ENCODE assay signal across 8 mouse cellular contexts in the genomic region with DNA sequence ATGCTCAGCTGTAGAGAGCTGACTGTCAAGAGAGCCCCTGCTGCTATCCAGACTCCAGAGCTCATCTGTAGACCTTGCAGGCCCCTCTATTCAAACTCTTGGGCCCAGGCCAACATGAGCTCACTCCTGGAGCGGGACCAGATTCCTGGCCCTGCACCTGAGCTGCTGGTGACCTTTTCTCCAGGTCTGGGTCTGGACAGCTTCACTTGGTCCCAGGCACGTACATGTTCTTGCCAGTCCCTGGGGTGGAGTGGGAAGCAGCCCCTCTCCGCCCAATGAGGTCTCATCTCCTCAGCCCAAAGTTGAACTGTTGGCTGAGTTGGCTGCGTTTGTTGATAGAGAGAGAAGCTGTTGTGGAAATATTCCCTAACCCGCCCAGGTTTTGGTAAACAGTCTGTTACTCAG. TPM values are rescaled to one million over a fixed set of nuclear protein-coding genes. Genes with fewer than 3 reads are reported as not detected.
A peak's percentile ranks its signal among the peaks of the same experiment; 100 is the strongest.
DNase-seq lines count a peak whose midpoint lies in the region; ATAC-seq and TF ChIP-seq lines count a peak whose summit lies in the region.

No protein-coding gene starts in this region.

- no peak overlapping the region for H3K9ac ChIP-seq in intestine, embryonic 14.5 days (ENCODE audit: low read length)

- no peak for ATAC-seq in cerebellum, adult (ENCODE audit: insufficient number of reproducible peaks, low FRiP score, low TSS enrichment)
- ATAC-seq in intestine, embryonic 14.5 days (replicated peaks; ENCODE audit: low FRiP score, low TSS enrichment, low read depth): peak; percentile 49

- no peak overlapping the region for H3ac ChIP-seq in myocyte (ENCODE audit: control insufficient read depth, insufficient read length)

- no peaks in the 10 kb centered on the region for H3K36me3 ChIP-seq in intestine, embryonic 14.5 days (ENCODE audit: control insufficient read depth, insufficient read depth, low read length)
- H3K36me3 ChIP-seq in myocyte (ENCODE audit: control insufficient read depth, insufficient read depth): no peaks in the 10 kb centered on the region

- intact Hi-C loops in gastrocnemius, postnatal 14 days (cut with DNase I; ENCODE audit: low total_unique reads): no loop called here

- no peak overlapping the region for H3K4me3 ChIP-seq in intestine, embryonic 14.5 days (ENCODE audit: low read depth, low read length)
- no peak overlapping the region for H3K4me3 ChIP-seq in myocyte

- H3K4me2 ChIP-seq in intestine, embryonic 14.5 days (ENCODE audit: low read length): no peak overlapping the region
- H3K4me2 ChIP-seq in myocyte (ENCODE audit: low read depth): peak overlapping the region; percentile 15

- no peaks in the 10 kb centered on the region for H3K9me3 ChIP-seq in intestine, embryonic 14.5 days (ENCODE audit: control insufficient read depth, low read length)

- H3K4me1 ChIP-seq in intestine, embryonic 14.5 days (replicated peaks; ENCODE audit: control insufficient read depth, insufficient read depth, low read length): peaks cover 72% of the 10 kb centered on the region

- TF ChIP-seq POLR2A in myocyte (IDR thresholded peaks at IDR 0.05; ENCODE audit: insufficient read length, low read depth): no peak

- 43% methylated on average over 5 of the region's 5 CpGs for WGBS in intestine, embryonic 14.5 days

- H3K27me3 ChIP-seq in intestine, embryonic 14.5 days (replicated peaks; ENCODE audit: control insufficient read depth, insufficient read depth, low read length): no peaks in the 10 kb centered on the region
- no peaks in the 10 kb centered on the region for H3K27me3 ChIP-seq in myocyte (ENCODE audit: control insufficient read depth, insufficient read depth, insufficient read length)

- peak overlapping the region; percentile 84 for H3K27ac ChIP-seq in intestine, embryonic 14.5 days (ENCODE audit: low read depth)

- H3K79me2 ChIP-seq in myocyte (ENCODE audit: control insufficient read depth, insufficient read depth): peaks cover 7% of the 10 kb centered on the region

- DNase-seq in cerebellum, adult 11 months: peak; percentile 64
- peak; percentile 66 for DNase-seq in Muller cell, postnatal 12 days (ENCODE audit: inconsistent ontology term)
- peak; percentile 69 for DNase-seq in gastrocnemius, postnatal 14 days
- DNase-seq in intestine, embryonic 14.5 days (ENCODE audit: low spot score): peak; percentile 87
- no peak for DNase-seq in thymus, postnatal 0 days (ENCODE audit: low spot score)
- DNase-seq in T-cell, adult 2 months (ENCODE audit: low spot score): no peak

TF ChIP-seq in myocyte, 11 proteins besides CTCF, POLR2A, EP300 and RAD21:
- no peak for TF ChIP-seq MAX (IDR thresholded peaks at IDR 0.05; ENCODE audit: low read depth)
- no peak for TF ChIP-seq POLR2AphosphoS2 (IDR thresholded peaks at IDR 0.05; ENCODE audit: insufficient read length, low read depth)
- no peak for TF ChIP-seq CEBPB (IDR thresholded peaks at IDR 0.05; ENCODE audit: insufficient read depth, poor library complexity, severe bottlenecking)
- TF ChIP-seq MYOG (IDR thresholded peaks at IDR 0.05; ENCODE audit: control insufficient read depth in 1 of 3, insufficient read depth in 1 of 3, insufficient read length in 2 of 3, low read depth in 2 of 3): no peak
- no peak for TF ChIP-seq TCF12 (IDR thresholded peaks at IDR 0.05; ENCODE audit: insufficient read depth, poor library complexity, severe bottlenecking)
- no peak for TF ChIP-seq SRF (IDR thresholded peaks at IDR 0.05; ENCODE audit: control insufficient read depth, insufficient read length, low read depth)
- no peak for TF ChIP-seq E2F4 (IDR thresholded peaks at IDR 0.05; ENCODE audit: insufficient read depth)
- no peak for TF ChIP-seq USF1 (IDR thresholded peaks at IDR 0.05; ENCODE audit: low read depth)
- no peak for TF ChIP-seq REST (IDR thresholded peaks at IDR 0.05; ENCODE audit: insufficient read depth, insufficient read length)
- no peak for TF ChIP-seq MYOD1 (IDR thresholded peaks at IDR 0.05; ENCODE audit: control insufficient read depth in 1 of 3, insufficient read length in 2 of 3, low read depth in 2 of 3)
- TF ChIP-seq TCF3 (IDR thresholded peaks at IDR 0.05; ENCODE audit: insufficient read length, low read depth): no peak

RNA-seq across cellular contexts. Expression of a gene that starts 45.3 kb away (rescaled TPM):
- 100 to 1,000 TPM; 127 to 132 TPM for total RNA-seq in gastrocnemius, postnatal 14 days (2021)
- 60.8 and 65.2 TPM in 2 replicates for polyA plus RNA-seq in intestine, embryonic 14.5 days (2014; fragmentation: Nextera tagmentation; extraction: Ambion mirVana)
- polyA plus RNA-seq in myocyte (2012; fragmentation: generic; extraction: Trizol): 319 TPM
- polyA plus RNA-seq in thymus, postnatal 0 days (2015; fragmentation: Nextera tagmentation; extraction: Ambion mirVana): 90.0 and 95.0 TPM in 2 replicates

Comparison
In these comparisons a context has a peak if more than half of its experiments do, and no peak if none do; other contexts are left out.
1. DNase-seq: peak in cerebellum, adult 11 months (single experiment), Muller cell, postnatal 12 days (single experiment), gastrocnemius, postnatal 14 days (single experiment) and intestine, embryonic 14.5 days (single experiment); none in thymus, postnatal 0 days (single experiment) and T-cell, adult 2 months (single experiment).